Mouse (Mus musculus): Measurements from ENCODE around the gene Tatdn3. TPM values are rescaled to one million over a fixed set of nuclear protein-coding genes. Genes with fewer than 3 reads are reported as not detected.
A peak's percentile ranks its signal among the peaks of the same experiment; 100 is the strongest.

The Tatdn3 gene
- total RNA-seq, 1 experiment from 2014 or later = 24.8 TPM

- no peak for ATAC-seq (replicated peaks; ENCODE audit: low read depth, poor library complexity, severe bottlenecking)
These were observed 20.5 kb upstream of the Tatdn3 start for GRCm38 (mm10) chr1:191083230-191083629.

GRCm38 (mm10) chr1:191075199-191075883 is 12.6 kb upstream of the Tatdn3 start:
- ATAC-seq (replicated peaks; ENCODE audit: low read depth, poor library complexity, severe bottlenecking) = peak; percentile 33

GRCm38 (mm10) chr1:191073486-191073885 is 10.8 kb upstream of the Tatdn3 start:
- no peak; the same call in 1 of the 2 replicates for ATAC-seq (replicated peaks; ENCODE audit: low read depth, poor library complexity, severe bottlenecking)

GRCm38 (mm10) chr1:191073001-191073400 is 10.3 kb upstream of the Tatdn3 start:
- peak; percentile 70 for ATAC-seq (replicated peaks; ENCODE audit: low read depth, poor library complexity, severe bottlenecking)

- no peak; the same call in 1 of the 2 replicates for ATAC-seq (replicated peaks; ENCODE audit: low read depth, poor library complexity, severe bottlenecking)
These were observed 9.7 kb upstream of the Tatdn3 start for GRCm38 (mm10) chr1:191072329-191072913.

- no peak for ATAC-seq (replicated peaks; ENCODE audit: low read depth, poor library complexity, severe bottlenecking)
These were observed 8.9 kb upstream of the Tatdn3 start for GRCm38 (mm10) chr1:191071613-191072012.

- no peak for ATAC-seq (replicated peaks; ENCODE audit: low read depth, poor library complexity, severe bottlenecking)
These were observed 7.5 kb upstream of the Tatdn3 start for GRCm38 (mm10) chr1:191070259-191070658.

- ATAC-seq (replicated peaks; ENCODE audit: low read depth, poor library complexity, severe bottlenecking) = peak; percentile 31; the same call in 1 of the 2 replicates
These were observed 5.6 kb upstream of the Tatdn3 start for GRCm38 (mm10) chr1:191068377-191068776.

- ATAC-seq (replicated peaks; ENCODE audit: low read depth, poor library complexity, severe bottlenecking) = no peak
These were observed 2.5 kb upstream of the Tatdn3 start for GRCm38 (mm10) chr1:191065188-191065587.

- ATAC-seq (replicated peaks; ENCODE audit: low read depth, poor library complexity, severe bottlenecking) = no peak
These were observed 1.8 kb upstream of the Tatdn3 start for GRCm38 (mm10) chr1:191064535-191064934.

- ATAC-seq (replicated peaks; ENCODE audit: low read depth, poor library complexity, severe bottlenecking) = no peak
These were observed 968 bp upstream of the Tatdn3 start for GRCm38 (mm10) chr1:191063700-191064099.

- ATAC-seq (replicated peaks; ENCODE audit: low read depth, poor library complexity, severe bottlenecking) = peak; percentile 36
These were observed 421 bp downstream of the Tatdn3 start for GRCm38 (mm10) chr1:191062241-191062780.

GRCm38 (mm10) chr1:191057461-191057860 is 5.3 kb downstream of the Tatdn3 start:
- ATAC-seq (replicated peaks; ENCODE audit: low read depth, poor library complexity, severe bottlenecking) = no peak

- peak; percentile 75 for ATAC-seq (replicated peaks; ENCODE audit: low read depth, poor library complexity, severe bottlenecking)
These were observed 7.2 kb downstream of the Tatdn3 start for GRCm38 (mm10) chr1:191055533-191055873.

GRCm38 (mm10) chr1:191054870-191055532 is 7.7 kb downstream of the Tatdn3 start:
- ATAC-seq (replicated peaks; ENCODE audit: low read depth, poor library complexity, severe bottlenecking) = peak; percentile 90

GRCm38 (mm10) chr1:191053555-191053954 is 9.2 kb downstream of the Tatdn3 start:
- no peak for ATAC-seq (replicated peaks; ENCODE audit: low read depth, poor library complexity, severe bottlenecking)

- no peak for ATAC-seq (replicated peaks; ENCODE audit: low read depth, poor library complexity, severe bottlenecking)
These were observed 16.4 kb downstream of the Tatdn3 start for GRCm38 (mm10) chr1:191046231-191046824.

- ATAC-seq (replicated peaks; ENCODE audit: low read depth, poor library complexity, severe bottlenecking) = no peak
These were observed 17.5 kb downstream of the Tatdn3 start for GRCm38 (mm10) chr1:191045264-191045663.

GRCm38 (mm10) chr1:191042688-191043087 is 20.0 kb downstream of the Tatdn3 start:
- no peak for ATAC-seq (replicated peaks; ENCODE audit: low read depth, poor library complexity, severe bottlenecking)

- no peak for ATAC-seq (replicated peaks; ENCODE audit: low read depth, poor library complexity, severe bottlenecking)
These were observed 20.6 kb downstream of the Tatdn3 start for GRCm38 (mm10) chr1:191042106-191042505.

- no peak for ATAC-seq (replicated peaks; ENCODE audit: low read depth, poor library complexity, severe bottlenecking)
These were observed 21.4 kb downstream of the Tatdn3 start for GRCm38 (mm10) chr1:191041352-191041751.

Measured in common myeloid progenitor, adult 5-6 weeks (primary cell).